Mouse (Mus musculus): Measurements from ENCODE around the gene Epo.

The Epo gene

DNA sequence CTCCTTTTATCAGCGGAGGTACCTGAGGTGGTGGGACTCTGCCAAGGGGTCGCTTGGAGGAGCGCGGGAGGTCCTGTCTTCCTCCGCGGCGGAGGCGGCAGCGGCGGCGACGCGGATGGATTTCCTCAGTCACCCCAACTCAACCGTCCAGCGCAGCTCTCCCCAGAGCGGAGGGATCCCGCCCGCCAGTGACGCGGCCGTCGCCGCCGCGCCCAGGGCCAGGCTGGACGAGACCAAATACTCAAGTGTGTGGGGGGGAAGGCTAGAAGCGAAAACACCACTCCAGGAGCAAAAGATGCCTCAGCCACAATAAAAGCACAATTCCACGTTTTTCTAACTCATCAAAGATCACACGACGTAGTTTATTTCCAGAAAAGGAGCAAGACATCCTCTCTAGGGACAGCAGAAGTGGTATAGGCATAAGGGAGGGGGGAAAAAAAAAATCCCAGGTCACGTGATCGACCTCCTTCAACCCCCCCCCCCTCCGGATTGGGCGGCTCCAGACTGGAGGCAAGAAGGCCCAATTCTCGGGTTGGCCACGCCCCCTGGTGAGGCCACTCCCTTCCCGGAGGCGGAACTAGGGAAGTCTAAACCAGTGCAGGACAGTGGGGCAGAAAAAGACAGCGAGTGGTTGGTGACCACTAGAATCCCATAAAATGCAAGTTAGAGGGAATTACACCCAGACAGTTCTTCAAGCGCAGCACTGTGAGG lies at the start of gene Epo, which contains the start of gene Gnb2:
Gene Epo (minus strand): TSS at position 126 of the 711 bp plus-strand sequence.
Gene Gnb2 (minus strand): TSS at position 394 of the 711 bp plus-strand sequence.
- DNase-seq (ENCODE audit: extremely low spot score) = peak; percentile 99

GRCm38 (mm10) chr5:137582702-137583101 lies 49.7 kb upstream of the Epo start:
- DNase-seq (ENCODE audit: extremely low spot score) = no peak

- no peak for DNase-seq (ENCODE audit: extremely low spot score)
Observed at GRCm38 (mm10) chr5:137580246-137580645, 47.2 kb upstream of the Epo start.

DNA sequence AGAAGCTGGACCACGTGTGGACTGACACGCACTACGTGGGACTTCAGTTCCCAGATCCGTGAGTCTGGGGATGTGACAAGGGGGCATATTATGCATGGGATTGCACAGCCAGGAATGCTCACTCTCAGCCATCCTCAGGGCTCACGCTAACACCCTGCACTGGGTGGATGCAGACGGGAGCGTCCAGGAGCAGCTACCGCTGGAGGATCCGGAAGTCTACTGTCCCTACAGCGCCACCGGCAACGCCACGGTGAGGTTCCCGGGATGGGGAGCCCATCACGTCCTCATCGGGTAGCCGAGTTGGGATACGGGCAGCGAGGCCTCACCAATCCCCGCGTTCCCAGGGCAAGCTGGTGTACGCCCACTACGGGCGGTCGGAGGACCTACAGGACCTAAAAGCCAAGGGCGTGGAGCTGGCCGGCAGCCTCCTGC lies 41.4 kb upstream of the Epo start:
- DNase-seq (ENCODE audit: extremely low spot score) = peak; percentile 41

GRCm38 (mm10) chr5:137570691-137571586 lies 37.9 kb upstream of the Epo start:
- no peak for DNase-seq (ENCODE audit: extremely low spot score)

DNA sequence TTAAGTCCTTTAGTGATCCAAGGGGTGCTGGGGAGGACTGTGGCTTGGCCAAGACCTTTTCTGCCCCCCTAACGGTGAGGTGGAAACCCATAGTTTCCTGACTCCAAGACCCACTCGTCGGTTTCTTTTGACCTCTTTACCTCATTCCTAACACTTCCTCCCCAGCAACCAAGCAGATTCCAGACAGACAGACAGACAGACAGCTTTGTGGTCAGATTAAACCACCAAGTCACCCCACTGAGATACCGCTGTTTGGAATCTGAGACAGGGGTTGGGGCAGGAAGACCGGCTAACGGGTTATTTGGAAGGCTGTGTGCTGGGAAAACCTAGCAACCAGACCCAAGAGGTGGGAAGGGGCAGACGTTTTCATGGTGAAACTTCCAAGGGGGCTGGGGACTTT lies 37.1 kb upstream of the Epo start:
- no peak for DNase-seq (ENCODE audit: extremely low spot score)

DNA sequence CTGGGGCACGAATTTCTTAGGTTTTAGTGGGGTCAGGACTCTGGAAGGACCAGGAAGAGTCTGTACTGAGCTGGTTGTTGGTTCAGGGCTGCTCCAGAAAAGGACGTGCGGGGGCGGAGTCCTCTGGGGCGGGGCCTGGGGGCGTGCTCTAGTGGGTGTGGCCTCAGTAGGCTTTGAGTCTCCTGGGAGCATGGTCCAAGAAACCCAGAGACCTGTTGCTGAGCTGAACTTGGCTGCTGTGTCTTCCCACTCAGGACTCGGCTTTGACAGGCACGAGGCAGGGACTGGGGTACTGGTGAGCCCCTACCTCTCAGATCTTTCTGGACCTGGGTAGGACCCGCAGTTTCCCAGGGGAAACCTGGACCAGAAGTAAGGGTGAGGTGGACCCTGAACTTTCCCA lies 36.6 kb upstream of the Epo start, which contains the start of gene Tfr2:
Gene Tfr2 (plus strand): TSS at position 176 of the 400 bp plus-strand sequence.
- peak; percentile 26 for DNase-seq (ENCODE audit: extremely low spot score)

DNA sequence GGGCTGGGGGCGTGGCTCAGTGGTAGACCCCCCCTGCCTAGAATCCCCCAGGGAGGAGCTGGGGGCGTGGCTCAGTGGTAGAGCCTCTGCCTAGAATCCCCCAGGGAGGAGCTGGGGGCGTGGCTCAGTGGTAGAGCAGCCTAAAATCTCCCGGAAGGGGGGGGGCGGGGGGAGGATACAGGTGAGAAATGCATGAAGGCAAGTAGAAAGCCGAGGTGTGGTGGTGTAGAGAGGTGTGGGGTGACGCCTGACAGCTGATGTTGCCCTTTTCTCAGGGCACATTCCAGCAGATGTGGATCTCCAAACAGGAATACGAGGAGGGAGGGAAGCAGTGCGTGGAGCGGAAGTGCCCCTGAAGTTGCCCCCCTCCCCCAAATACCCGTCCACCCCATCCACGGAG lies 36.0 kb upstream of the Epo start:
- no peak for DNase-seq (ENCODE audit: extremely low spot score)

DNA sequence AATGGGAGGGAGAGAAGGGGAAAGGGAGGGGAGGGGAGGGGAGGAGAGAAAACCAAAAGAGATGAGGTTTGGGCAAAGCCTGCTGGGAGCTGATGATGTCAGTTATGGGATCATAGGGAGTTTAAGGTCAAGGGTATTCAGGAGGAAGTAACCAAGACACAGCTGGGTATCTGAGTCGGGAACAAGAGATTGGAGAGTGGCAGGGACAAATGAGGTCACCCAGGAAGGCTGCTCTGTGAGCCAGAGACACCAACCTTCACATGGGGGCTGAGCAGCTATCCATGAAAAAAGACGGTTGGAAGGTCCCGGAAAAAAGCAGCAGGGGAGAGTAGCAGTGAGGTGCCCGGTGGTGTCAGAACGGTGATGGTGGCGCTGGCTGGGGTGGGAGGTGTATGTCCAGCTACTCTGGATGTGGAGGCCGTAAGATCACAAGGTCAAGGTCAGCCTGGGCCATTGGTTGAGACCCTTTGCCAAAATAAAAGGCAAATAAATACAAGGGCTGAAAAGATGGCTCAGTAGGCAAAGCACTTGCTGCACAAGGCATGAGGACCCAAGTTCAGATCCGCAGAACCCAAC lies 35.3 kb upstream of the Epo start:
- DNase-seq (ENCODE audit: extremely low spot score) = no peak

- DNase-seq (ENCODE audit: extremely low spot score) = no peak
Observed at GRCm38 (mm10) chr5:137566416-137566815, 33.4 kb upstream of the Epo start.

GRCm38 (mm10) chr5:137565744-137566143 lies 32.7 kb upstream of the Epo start:
- DNase-seq (ENCODE audit: extremely low spot score) = no peak

- no peak for DNase-seq (ENCODE audit: extremely low spot score)
Observed at GRCm38 (mm10) chr5:137562965-137563364, 29.9 kb upstream of the Epo start.

GRCm38 (mm10) chr5:137561556-137561955 lies 28.5 kb upstream of the Epo start:
- DNase-seq (ENCODE audit: extremely low spot score) = no peak

GRCm38 (mm10) chr5:137553898-137554297 lies 20.9 kb upstream of the Epo start:
- no peak for DNase-seq (ENCODE audit: extremely low spot score)

DNA sequence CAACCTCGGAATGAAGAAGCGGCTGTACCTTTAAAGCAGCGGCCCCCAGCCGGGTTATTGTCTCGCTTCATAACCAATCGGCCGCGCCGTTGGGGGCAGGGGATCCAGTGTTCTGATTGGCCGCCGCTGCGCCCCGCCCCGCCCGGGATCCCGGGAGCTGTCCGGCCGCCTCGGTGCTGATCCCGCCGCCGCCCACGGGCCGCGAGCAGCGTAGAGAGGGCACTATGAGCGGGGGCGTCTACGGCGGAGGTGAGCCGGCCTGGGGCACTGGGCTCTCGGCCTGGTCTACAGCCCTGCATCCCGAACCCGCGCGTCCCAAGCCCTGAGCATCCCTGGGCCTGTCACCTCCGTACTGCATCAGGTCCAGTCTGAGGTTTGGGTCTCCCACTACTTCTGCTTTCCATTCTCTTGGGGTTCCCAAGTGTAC lies 20.4 kb upstream of the Epo start, which contains the start of gene Actl6b:
Gene Actl6b (plus strand): TSS at position 107 of the 427 bp plus-strand sequence.
- peak; percentile 85 for DNase-seq (ENCODE audit: extremely low spot score)

DNA sequence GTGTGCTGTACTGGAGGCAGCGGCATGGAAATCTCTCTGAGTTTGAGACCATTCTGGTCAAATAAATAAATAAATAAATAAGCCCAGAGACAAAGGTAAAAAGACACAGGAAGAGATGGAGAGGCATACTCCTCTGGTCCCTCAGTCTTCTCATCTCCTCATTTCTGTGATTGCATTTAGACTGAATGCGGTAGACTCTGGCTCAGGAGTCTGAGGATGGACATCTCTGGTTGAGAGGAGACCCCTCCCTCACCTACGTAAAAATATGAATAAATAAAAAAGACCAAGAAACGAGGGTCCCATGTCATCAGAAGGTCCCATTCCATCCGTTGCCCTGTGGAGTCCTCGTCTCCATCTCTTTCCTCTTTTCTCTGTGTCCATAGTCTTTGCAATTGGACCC lies 20.0 kb upstream of the Epo start:
- no peak for DNase-seq (ENCODE audit: extremely low spot score)

DNA sequence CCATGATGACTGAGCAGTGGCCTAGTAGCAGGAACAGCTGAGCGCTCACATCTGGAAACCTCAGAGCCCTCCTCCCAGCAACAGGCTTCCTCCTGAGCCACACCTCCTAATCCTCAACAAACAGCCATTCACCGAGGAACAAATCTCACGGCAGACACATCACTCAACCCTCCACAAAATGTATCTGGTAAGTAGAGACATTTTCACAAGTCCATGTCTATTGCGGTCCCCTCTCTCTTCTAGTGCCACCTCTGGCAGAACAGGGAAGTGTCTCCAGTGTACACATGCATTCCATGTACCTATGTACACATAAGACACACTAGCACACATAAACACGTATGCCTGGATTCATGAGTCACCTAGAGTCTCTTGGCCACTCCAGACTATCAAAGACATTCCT lies 18.1 kb upstream of the Epo start:
- DNase-seq (ENCODE audit: extremely low spot score) = no peak

- DNase-seq (ENCODE audit: extremely low spot score) = no peak
Observed at GRCm38 (mm10) chr5:137549840-137550239, 16.8 kb upstream of the Epo start.

DNA sequence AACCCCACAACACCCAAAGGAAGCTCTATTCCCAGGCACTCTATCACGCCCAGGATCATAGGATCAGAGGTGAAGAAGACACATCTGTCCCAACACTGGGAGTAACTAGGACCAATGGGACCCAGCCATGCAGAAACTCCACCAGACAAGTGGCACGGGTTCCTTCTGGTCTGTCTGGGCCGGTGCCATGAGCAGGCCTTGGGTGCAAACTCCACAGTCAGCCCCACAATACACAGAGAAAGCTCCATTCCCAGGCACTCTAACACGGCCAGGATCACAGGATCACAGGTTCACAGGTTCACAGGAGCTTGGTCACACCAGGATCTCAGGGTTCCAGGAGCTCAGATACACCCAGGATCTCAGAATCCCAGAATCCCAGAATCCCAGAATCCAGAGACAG lies 12.6 kb upstream of the Epo start:
- no peak for DNase-seq (ENCODE audit: extremely low spot score)

DNA sequence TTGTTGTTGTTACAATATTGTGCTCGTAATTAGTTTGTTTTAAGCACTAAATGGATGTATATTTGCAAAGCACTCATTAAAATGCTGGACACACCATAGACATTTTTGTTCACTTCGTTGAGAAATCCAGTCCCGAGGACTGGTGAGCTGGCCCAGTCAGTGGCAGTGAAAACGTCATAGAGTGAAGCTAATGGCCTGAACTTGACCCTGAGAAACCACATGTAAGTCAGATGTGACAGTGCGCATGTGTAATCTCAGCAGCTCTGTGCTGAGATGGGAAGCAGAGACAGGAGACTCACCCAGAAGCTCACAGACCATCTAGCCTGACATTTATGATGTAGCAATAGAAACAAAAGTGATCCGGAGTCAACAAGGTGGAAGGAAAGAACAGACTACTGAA lies 11.9 kb upstream of the Epo start:
- no peak for DNase-seq (ENCODE audit: extremely low spot score)

DNA sequence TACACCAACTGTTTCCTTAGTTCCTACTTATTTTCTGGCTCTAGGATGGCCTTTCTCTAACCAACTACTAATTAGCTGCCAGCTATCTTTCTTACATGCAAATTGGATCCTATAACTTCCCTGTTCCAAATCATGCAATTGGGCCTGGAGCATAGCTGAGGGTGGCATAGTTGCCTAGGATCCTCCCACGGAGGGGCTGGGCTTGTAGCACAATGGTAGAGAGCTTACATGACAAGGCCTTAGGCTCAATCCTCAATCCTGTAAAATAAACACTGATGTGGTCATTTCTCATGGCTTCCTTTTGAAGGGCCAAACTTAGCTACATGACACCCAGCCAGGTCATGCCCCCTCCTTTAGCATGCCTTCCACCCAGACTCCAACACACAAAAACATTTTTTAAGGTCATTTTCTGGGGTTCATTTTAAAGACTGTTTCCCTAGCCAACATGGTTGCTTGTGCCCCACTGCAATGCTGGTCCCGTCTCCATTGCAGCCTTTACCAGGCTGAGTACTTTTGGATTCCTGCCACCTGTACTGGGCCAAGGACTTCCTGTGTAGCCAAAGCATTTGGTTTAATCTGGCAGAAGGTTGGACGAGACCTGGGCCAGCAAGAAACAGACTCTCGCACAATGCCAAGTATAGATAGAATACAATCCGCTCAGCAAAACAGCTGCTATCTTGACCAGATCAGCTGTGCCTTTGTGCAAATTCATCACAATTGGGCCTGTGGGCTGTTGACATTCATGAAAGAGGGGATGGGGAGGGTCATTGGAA lies 8.9 kb upstream of the Epo start:
- DNase-seq (ENCODE audit: extremely low spot score) = no peak

- DNase-seq (ENCODE audit: extremely low spot score) = no peak
Observed at GRCm38 (mm10) chr5:137540991-137541390, 7.9 kb upstream of the Epo start.

All from embryo, embryonic 9.5 days (tissue).